Mouse (Mus musculus) embryo, embryonic 11 days (tissue): ENCODE results near the gene Ahnak.
"Not testable (repeated sequence)": the region's sequence is repeated elsewhere in the genome, so short reads cannot be mapped to it uniquely, and the experiment has no call there.

Experiments
- DNase-seq: peaks from one replicate; pipeline ENCODE4 v3.0.0-alpha.2; 2015

The Ahnak gene

GRCm38 (mm10) chr19:9047207-9047945, 58.3 kb downstream of the Ahnak start:
- no peak for DNase-seq

- DNase-seq = no peak
Measured at GRCm38 (mm10) chr19:9047946-9048387, 58.9 kb downstream of the Ahnak start.

- DNase-seq = no peak
Measured at GRCm38 (mm10) chr19:9048981-9049687, 60.0 kb downstream of the Ahnak start.

- DNase-seq = no peak
Measured at GRCm38 (mm10) chr19:9050294-9051229, 61.5 kb downstream of the Ahnak start.

GRCm38 (mm10) chr19:9051985-9052384, 62.9 kb downstream of the Ahnak start:
- DNase-seq = not testable (repeated sequence)

- peak; percentile 34 for DNase-seq
Measured at GRCm38 (mm10) chr19:9052803-9053431, 63.8 kb downstream of the Ahnak start.

GRCm38 (mm10) chr19:9055153-9055552, 66.1 kb downstream of the Ahnak start:
- no peak for DNase-seq

- DNase-seq = no peak
Measured at GRCm38 (mm10) chr19:9055703-9056355, 66.7 kb downstream of the Ahnak start.

- DNase-seq = no peak
Measured at GRCm38 (mm10) chr19:9057679-9058078, 68.6 kb downstream of the Ahnak start.

- DNase-seq = no peak
Measured at GRCm38 (mm10) chr19:9058331-9058884, 69.3 kb downstream of the Ahnak start.

GRCm38 (mm10) chr19:9058944-9059343, 69.9 kb downstream of the Ahnak start:
- no peak for DNase-seq

GRCm38 (mm10) chr19:9059391-9059790, 70.3 kb downstream of the Ahnak start:
- no peak for DNase-seq

- DNase-seq = no peak
Measured at GRCm38 (mm10) chr19:9060103-9060502, 71.0 kb downstream of the Ahnak start.

- DNase-seq = no peak
Measured at GRCm38 (mm10) chr19:9061221-9061893, 72.3 kb downstream of the Ahnak start.

- DNase-seq = no peak
Measured at GRCm38 (mm10) chr19:9062822-9063221, 73.7 kb downstream of the Ahnak start.

- no peak for DNase-seq
Measured at GRCm38 (mm10) chr19:9063831-9064230, 74.7 kb downstream of the Ahnak start.

- peak; percentile 66 for DNase-seq
Measured at GRCm38 (mm10) chr19:9065621-9066561, 76.8 kb downstream of the Ahnak start.

GRCm38 (mm10) chr19:9067292-9067691, 78.2 kb downstream of the Ahnak start:
- no peak for DNase-seq

GRCm38 (mm10) chr19:9069687-9070307, 80.7 kb downstream of the Ahnak start:
- DNase-seq = no peak

GRCm38 (mm10) chr19:9070316-9070715, 81.2 kb downstream of the Ahnak start:
- DNase-seq = no peak
